Mouse (Mus musculus) spleen, adult 2 months (tissue): Measurements from ENCODE around the gene Dtnb. TPM values are rescaled to one million over a fixed set of nuclear protein-coding genes. Genes with fewer than 3 reads are reported as not detected.

Experiments
- DNase-seq, 2 experiments: peaks; one replicate each; pipeline versions ENCODE4 v3.0.0 to v3.0.0-alpha.2; 2012 to 2021; ENCODE audit warnings: low spot score in 2 of 2, low read depth in 1 of 2
- H3K27ac ChIP-seq: fragments of 200-500 bp; 2 replicates; pipeline ENCODE4 v1.5.1; 2012; ENCODE audit warnings: low read length, inconsistent platforms; ENCODE audit not compliant: insufficient read depth
- H3K27me3 ChIP-seq: fragments of 200-500 bp; 2 replicates; pipeline ENCODE4 v1.6.1; 2012; ENCODE audit warnings: mild to moderate bottlenecking, moderate library complexity, low read length, inconsistent platforms; ENCODE audit not compliant: control insufficient read depth, insufficient read depth
- H3K36me3 ChIP-seq: fragments of 200-500 bp; 2 replicates; pipeline ENCODE4 v1.6.1; 2012; ENCODE audit warnings: mild to moderate bottlenecking, low read length, inconsistent platforms; ENCODE audit not compliant: control insufficient read depth, insufficient read depth
- H3K4me1 ChIP-seq: fragments of 200-500 bp; 2 replicates; pipeline ENCODE4 v1.6.1; 2011; ENCODE audit warnings: inconsistent platforms; ENCODE audit not compliant: control insufficient read depth, insufficient read depth, insufficient read length
- H3K4me3 ChIP-seq: fragments of 200-500 bp; 2 replicates; pipeline ENCODE4 v1.5.1; 2011; ENCODE audit warnings: mild to moderate bottlenecking, inconsistent platforms; ENCODE audit not compliant: insufficient read depth, insufficient read length; ENCODE audit errors: extremely low read depth
- CTCF ChIP-seq: fragments of 200-500 bp; IDR thresholded peaks from 2 replicates; pipeline ENCODE4 v1.5.1; 2011; ENCODE audit warnings: mild to moderate bottlenecking, inconsistent platforms; ENCODE audit not compliant: insufficient read depth, insufficient read length, insufficient replicate concordance; ENCODE audit errors: extremely low read depth
- POLR2A ChIP-seq: fragments of 200-500 bp; IDR thresholded peaks from 2 replicates; pipeline ENCODE4 v1.6.1; 2011; ENCODE audit warnings: low read depth, low read length, inconsistent platforms
- WGBS: fragments of 180-500 bp; shearing (Covaris S2); methylation state at CpG from one replicate; pipeline ENCODE4 v1.1.7; 2018; 5-methylcytosine and 5-hydroxymethylcytosine counted together
- polyA plus RNA-seq: library from polyadenylated mRNA; depleted of rRNA; stranded (reverse); fragments of >200 nt; gene quantifications from 2 replicates; pipeline ENCODE4 v1.2.3, GENCODE M21; 2012

Dtnb gene
- polyA plus RNA-seq, 1 experiment: 31.0 TPM

- Histone ChIP-seq H3K4me3 (peak within 1 kb of the TSS; percentile 91), H3K4me1 (peaks cover 12% of the 10 kb centered on the region), H3K27ac (peak within 1 kb of the TSS; percentile 66; the same call in 1 of the 2 replicates), H3K36me3 (no peaks in the 10 kb centered on the region), H3K27me3 (no peaks in the 10 kb centered on the region)
- TF ChIP-seq CTCF (no peak), POLR2A (no peak)
- no peak for DNase-seq
- 30% methylated on average over 4 of the region's 4 CpGs for WGBS
These were observed 233.7 kb downstream of the Dtnb start, which contains the start of gene Dnmt3a for GRCm38 (mm10) chr12:3805852-3806251. Gene Dnmt3a, plus strand, starts transcription at chr12:3806007.

- peak; percentile 79; the same call in 1 of the 2 replicates for TF ChIP-seq CTCF
- TF ChIP-seq POLR2A: no peak
- no peaks in the 10 kb centered on the region for H3K36me3 ChIP-seq
- WGBS: under 1% methylated on average over 34 of the region's 41 CpGs
- DNase-seq: peak; percentile 63 to 82
- H3K4me1 ChIP-seq: peaks cover 15% of the 10 kb centered on the region
- H3K27ac ChIP-seq: peak overlapping the region; percentile 66; the same call in 1 of the 2 replicates
- H3K27me3 ChIP-seq: no peaks in the 10 kb centered on the region
- peak overlapping the region; percentile 91 for H3K4me3 ChIP-seq
These were observed 234.1 kb downstream of the Dtnb start for GRCm38 (mm10) chr12:3806271-3806684.

GRCm38 (mm10) chr12:3806703-3807547 is 234.7 kb downstream of the Dtnb start:
- 3% methylated on average over 56 of the region's 141 CpGs for WGBS
- DNase-seq: peak in 1 of 2 experiments; percentile 63
- no peak for TF ChIP-seq CTCF
- no peak for TF ChIP-seq POLR2A
- Histone ChIP-seq H3K36me3 (no peaks in the 10 kb centered on the region), H3K4me1 (peaks cover 15% of the 10 kb centered on the region), H3K4me3 (peak overlapping the region; percentile 91), H3K27me3 (no peaks in the 10 kb centered on the region), H3K27ac (peak overlapping the region; percentile 66)

- peaks cover 15% of the 10 kb centered on the region for H3K4me1 ChIP-seq
- peak overlapping the region; percentile 44 for H3K27ac ChIP-seq
- DNase-seq: peak in 1 of 2 experiments; percentile 49
- H3K36me3 ChIP-seq: no peaks in the 10 kb centered on the region
- no peaks in the 10 kb centered on the region for H3K27me3 ChIP-seq
- TF ChIP-seq CTCF (no peak), POLR2A (no peak)
- peak overlapping the region; percentile 91 for H3K4me3 ChIP-seq
- 2% methylated on average over 80 of the region's 105 CpGs for WGBS
These were observed 235.6 kb downstream of the Dtnb start for GRCm38 (mm10) chr12:3807548-3808395.

- no peaks in the 10 kb centered on the region for H3K27me3 ChIP-seq
- no peak for DNase-seq
- TF ChIP-seq CTCF (no peak), POLR2A (no peak)
These were observed 236.3 kb downstream of the Dtnb start for GRCm38 (mm10) chr12:3808396-3808981.

GRCm38 (mm10) chr12:3809520-3810180 is 237.5 kb downstream of the Dtnb start:
- 78% methylated on average over 7 of the region's 7 CpGs for WGBS
- no peak for TF ChIP-seq CTCF
- TF ChIP-seq POLR2A: no peak
- Histone ChIP-seq H3K4me3 (no peak overlapping the region), H3K27ac (no peak overlapping the region), H3K27me3 (no peaks in the 10 kb centered on the region), H3K4me1 (peaks cover 15% of the 10 kb centered on the region), H3K36me3 (no peaks in the 10 kb centered on the region)
- DNase-seq: no peak

More at GRCm38 (mm10) chr12:3808396-3808981, 236.3 kb downstream of the Dtnb start:
- 34% methylated on average over 10 of the region's 10 CpGs for WGBS
- H3K27ac ChIP-seq: peak overlapping the region; percentile 44
- peak overlapping the region; percentile 91 for H3K4me3 ChIP-seq
- no peaks in the 10 kb centered on the region for H3K36me3 ChIP-seq
- peaks cover 15% of the 10 kb centered on the region for H3K4me1 ChIP-seq
